Mouse (Mus musculus) heart, embryonic 14.5 days (tissue): Measurements from ENCODE around the gene Pcsk4. TPM values are rescaled to one million over a fixed set of nuclear protein-coding genes. Genes with fewer than 3 reads are reported as not detected.

ENCODE experiments used
- ATAC-seq: fragments of 200-750 bp; cut with Nextera tagmentation; 2 replicates; pipeline ENCODE4 v1.8.0; 2017; ENCODE audit warnings: low read depth, moderate TSS enrichment; ENCODE audit not compliant: insufficient number of reproducible peaks, insufficient read depth, low FRiP score
- H3K27ac ChIP-seq, 2 experiments: fragments of 200-500 bp in 1 of 2; fragments of 300-500 bp in 1 of 2; sonication (generic) in 1 of 2; replicated peaks in 1 of 2; 2 replicates each; pipeline ENCODE4 v1.5.1; 2012 to 2014; ENCODE audit warnings: low read depth in 2 of 2, low read length in 2 of 2, control low read depth in 1 of 2, mild to moderate bottlenecking in 1 of 2, mixed read lengths in 1 of 2; ENCODE audit not compliant: control insufficient read depth in 1 of 2, insufficient read depth in 1 of 2
- H3K27me3 ChIP-seq: fragments of 300-500 bp; sonication (generic); 2 replicates; pipeline ENCODE4 v1.6.1; 2014; ENCODE audit warnings: mild to moderate bottlenecking, low read length, control low read depth; ENCODE audit not compliant: control insufficient read depth, insufficient read depth
- H3K36me3 ChIP-seq: fragments of 300-500 bp; sonication (generic); 2 replicates; pipeline ENCODE4 v1.6.1; 2014; ENCODE audit warnings: mild to moderate bottlenecking, control low read depth, low read length, mixed read lengths; ENCODE audit not compliant: control insufficient read depth, insufficient read depth
- H3K4me1 ChIP-seq, 2 experiments: fragments of 200-500 bp in 1 of 2; fragments of 300-500 bp in 1 of 2; sonication (generic) in 1 of 2; 2 replicates each; pipeline ENCODE4 v1.6.1; 2012 to 2014; ENCODE audit warnings: low read length in 2 of 2, control low read depth in 1 of 2, mixed read lengths in 1 of 2; ENCODE audit not compliant: control insufficient read depth in 2 of 2, insufficient read depth in 2 of 2
- H3K4me2 ChIP-seq: fragments of 300-500 bp; sonication (generic); 2 replicates; pipeline ENCODE4 v1.6.1; 2014; ENCODE audit warnings: mild to moderate bottlenecking, low read length
- H3K4me3 ChIP-seq, 2 experiments: fragments of 200-500 bp in 1 of 2; fragments of 300-500 bp in 1 of 2; sonication (generic) in 1 of 2; 2 replicates each; pipeline ENCODE4 v1.5.1; 2012 to 2014; ENCODE audit warnings: low read length in 2 of 2, mild to moderate bottlenecking in 2 of 2, control low read depth in 1 of 2, low read depth in 1 of 2, moderate library complexity in 1 of 2; ENCODE audit not compliant: control insufficient read depth in 1 of 2, insufficient read depth in 1 of 2
- H3K9ac ChIP-seq: fragments of 300-500 bp; sonication (generic); 2 replicates; pipeline ENCODE4 v1.6.1; 2014; ENCODE audit warnings: mild to moderate bottlenecking, low read length
- H3K9me3 ChIP-seq: fragments of 300-500 bp; sonication (generic); 2 replicates; pipeline ENCODE4 v1.6.1; 2016; ENCODE audit warnings: low read length, control low read depth; ENCODE audit not compliant: control insufficient read depth
- WGBS: fragments of 180-500 bp; shearing (Covaris S2); extraction: QIAGEN DNeasy Blood & Tissue Kit; methylation state at CpG from one replicate; pipeline ENCODE4 v1.1.7; 2014; 5-methylcytosine and 5-hydroxymethylcytosine counted together
- polyA plus RNA-seq: library from polyadenylated mRNA; unstranded; fragments of >200 nt; fragmentation: Nextera tagmentation; extraction: Ambion mirVana; gene quantifications from 2 replicates; pipeline ENCODE4 v1.2.1, GENCODE M21; 2014

Pcsk4 gene
- polyA plus RNA-seq, 1 experiment from 2014 or later = 1.4 TPM

DNA sequence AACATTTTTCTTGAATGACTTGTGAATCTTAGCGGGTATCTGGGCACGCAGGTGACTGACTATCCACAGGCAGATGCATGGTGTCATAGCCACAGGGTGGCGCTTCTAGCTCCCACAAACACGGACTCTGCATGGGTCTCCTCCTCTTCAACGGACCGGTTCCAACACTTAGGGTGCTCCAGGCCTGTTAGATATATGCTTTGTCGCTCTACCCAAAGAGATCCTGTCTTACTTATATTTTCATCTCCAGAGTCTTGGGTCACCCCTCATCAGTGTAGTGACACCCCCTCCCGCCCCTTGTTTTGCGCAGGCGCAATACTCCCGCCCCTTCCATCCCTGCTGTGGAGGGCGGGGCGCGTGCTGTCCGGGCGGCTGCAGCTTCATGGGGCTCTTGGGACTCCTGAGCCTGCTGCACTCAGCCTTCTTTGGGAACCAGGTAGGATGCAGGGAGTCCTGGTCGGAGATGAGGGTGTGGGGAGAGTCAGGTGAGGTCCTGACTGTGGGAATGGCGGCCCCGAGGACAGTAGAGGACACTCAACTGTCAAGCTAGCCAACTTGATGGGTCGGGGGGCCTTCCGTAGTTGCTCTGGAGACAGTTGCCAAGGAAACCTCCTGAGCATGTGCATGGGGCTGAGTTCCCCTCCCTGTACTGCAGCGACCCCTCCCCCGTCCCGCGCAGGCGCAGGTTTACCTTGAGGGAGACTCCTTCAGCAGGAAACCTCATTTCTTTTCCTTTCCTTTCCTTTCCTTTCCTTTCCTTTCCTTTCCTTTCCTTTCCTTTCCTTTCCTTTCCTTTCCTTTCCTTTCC is 33.5 kb downstream of the Pcsk4 start, which contains the start of gene Apc2:
TSS of gene Apc2 (plus strand) at position 360 of the 808 bp plus-strand sequence.
- H3K4me1 ChIP-seq = peaks cover 14 to 26% of the 10 kb centered on the region in 2 experiments; a peak in 2 of 4 replicates
- ATAC-seq = peak; percentile 20

DNA sequence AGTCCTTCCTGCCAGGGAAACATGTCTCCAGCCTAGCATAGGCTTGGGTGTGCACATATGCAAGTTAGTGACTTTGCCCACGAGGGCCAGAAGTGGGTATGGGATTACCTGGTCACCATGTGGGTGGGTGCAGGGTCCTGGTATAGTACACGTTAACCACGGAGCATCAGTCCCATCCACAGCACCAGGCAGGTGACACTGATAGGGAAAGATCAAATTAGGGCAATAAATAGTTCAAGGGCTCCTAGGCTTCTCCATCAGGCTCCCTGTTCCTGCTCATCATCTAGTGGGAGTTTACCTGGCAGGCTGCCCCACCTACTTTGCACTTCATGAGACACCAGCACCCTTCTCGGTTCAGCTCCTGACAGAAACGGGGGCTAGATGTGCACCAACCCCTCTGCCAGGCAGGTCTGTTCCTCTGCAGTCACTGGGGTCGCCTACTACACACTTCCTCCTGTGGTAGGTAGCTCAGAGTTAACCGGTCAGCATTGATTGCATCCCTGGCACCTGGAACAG is 34.5 kb downstream of the Pcsk4 start:
- H3K27me3 ChIP-seq = peaks cover 34% of the 10 kb centered on the region
- no peaks in the 10 kb centered on the region for H3K9me3 ChIP-seq
- no peak overlapping the region for H3K27ac ChIP-seq
- H3K4me3 ChIP-seq = no peak overlapping the region
- H3K36me3 ChIP-seq = peaks cover 22% of the 10 kb centered on the region
- WGBS = 51% methylated on average over 7 of the region's 7 CpGs
- ATAC-seq = no peak
- peaks cover 14 to 26% of the 10 kb centered on the region in 2 experiments; a peak in 2 of 4 replicates for H3K4me1 ChIP-seq
- no peak overlapping the region for H3K4me2 ChIP-seq
- H3K9ac ChIP-seq = peak overlapping the region; percentile 65; the same call in 1 of the 2 replicates

More for the DNA sequence above, 33.5 kb downstream of the Pcsk4 start, which contains the start of gene Apc2:
- 2% methylated on average over 26 of the region's 26 CpGs for WGBS
- Histone ChIP-seq H3K36me3 (peaks cover 22% of the 10 kb centered on the region), H3K9me3 (no peaks in the 10 kb centered on the region), H3K27ac (0 out of 4 replicates have a peak within 1 kb of the TSS, but pooled peaks of 1 of the 2 experiments have one; percentile 10), H3K4me3 (peak within 1 kb of the TSS; percentile 44 to 53), H3K27me3 (peaks cover 44% of the 10 kb centered on the region), H3K9ac (peak within 1 kb of the TSS; percentile 65), H3K4me2 (peak within 1 kb of the TSS; percentile 85)

DNA sequence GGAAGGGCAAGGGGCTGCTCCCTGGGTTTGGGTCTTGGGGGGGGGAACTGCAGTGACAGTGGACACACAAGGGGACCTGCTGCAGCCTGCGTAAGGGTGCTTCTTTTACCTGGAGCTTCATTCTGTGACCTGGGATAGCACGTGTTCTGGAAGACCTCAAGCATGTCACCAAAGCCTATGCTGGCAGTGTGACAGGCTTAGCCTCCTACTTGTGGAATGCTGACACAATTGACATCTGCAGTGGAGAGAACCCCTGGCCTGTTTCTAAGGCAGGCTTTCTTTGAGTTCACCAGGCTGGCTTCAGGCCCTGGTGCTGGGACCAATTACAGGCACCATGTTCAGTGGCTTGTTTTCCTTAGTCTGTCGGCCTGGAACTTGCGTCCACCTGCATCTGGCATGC is 35.0 kb downstream of the Pcsk4 start:
- no peak overlapping the region for H3K4me2 ChIP-seq
- no peak for ATAC-seq
- H3K27me3 ChIP-seq = peaks cover 29% of the 10 kb centered on the region
- no peaks in the 10 kb centered on the region for H3K9me3 ChIP-seq
- H3K4me1 ChIP-seq = peaks cover 14 to 26% of the 10 kb centered on the region in 2 experiments; a peak in 2 of 4 replicates
- no peak overlapping the region for H3K4me3 ChIP-seq
- H3K36me3 ChIP-seq = peaks cover 22% of the 10 kb centered on the region
- no peak overlapping the region for H3K27ac ChIP-seq
- H3K9ac ChIP-seq = no peak overlapping the region; the same call in 1 of the 2 replicates
- 55% methylated on average over 4 of the region's 4 CpGs for WGBS

DNA sequence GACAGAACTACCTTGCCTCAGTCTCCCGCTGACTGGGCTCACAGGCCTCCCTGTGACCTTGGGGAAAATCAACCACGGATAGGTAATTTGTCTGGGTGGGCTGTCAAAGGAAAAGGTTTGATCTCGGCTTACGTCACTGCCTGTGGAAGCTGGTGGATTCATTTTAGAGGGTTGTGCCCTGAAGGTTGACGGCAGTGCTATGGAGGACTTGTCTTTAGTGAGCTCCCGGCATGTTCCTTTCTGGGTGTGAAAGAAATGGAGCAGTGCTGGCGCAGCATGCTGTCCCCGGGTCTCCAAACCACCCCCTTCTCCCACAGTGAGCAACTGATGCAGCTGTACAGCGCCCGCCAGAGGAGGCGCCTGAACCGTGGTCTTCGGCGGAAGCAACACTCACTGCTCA is 36.0 kb downstream of the Pcsk4 start:
- Histone ChIP-seq H3K4me2 (peak overlapping the region; percentile 98), H3K4me3 (peak overlapping the region; percentile 62 to 94), H3K9ac (peak overlapping the region; percentile 99), H3K9me3 (no peaks in the 10 kb centered on the region), H3K4me1 (peaks cover 14 to 26% of the 10 kb centered on the region in 2 experiments; a peak in 2 of 4 replicates), H3K36me3 (peaks cover 30% of the 10 kb centered on the region), H3K27me3 (peaks cover 19% of the 10 kb centered on the region), H3K27ac (peak overlapping the region in 1 of 2 experiments; percentile 85; a peak in 1 of 4 replicates)
- no peak for ATAC-seq
- WGBS = 29% methylated on average over 14 of the region's 14 CpGs

DNA sequence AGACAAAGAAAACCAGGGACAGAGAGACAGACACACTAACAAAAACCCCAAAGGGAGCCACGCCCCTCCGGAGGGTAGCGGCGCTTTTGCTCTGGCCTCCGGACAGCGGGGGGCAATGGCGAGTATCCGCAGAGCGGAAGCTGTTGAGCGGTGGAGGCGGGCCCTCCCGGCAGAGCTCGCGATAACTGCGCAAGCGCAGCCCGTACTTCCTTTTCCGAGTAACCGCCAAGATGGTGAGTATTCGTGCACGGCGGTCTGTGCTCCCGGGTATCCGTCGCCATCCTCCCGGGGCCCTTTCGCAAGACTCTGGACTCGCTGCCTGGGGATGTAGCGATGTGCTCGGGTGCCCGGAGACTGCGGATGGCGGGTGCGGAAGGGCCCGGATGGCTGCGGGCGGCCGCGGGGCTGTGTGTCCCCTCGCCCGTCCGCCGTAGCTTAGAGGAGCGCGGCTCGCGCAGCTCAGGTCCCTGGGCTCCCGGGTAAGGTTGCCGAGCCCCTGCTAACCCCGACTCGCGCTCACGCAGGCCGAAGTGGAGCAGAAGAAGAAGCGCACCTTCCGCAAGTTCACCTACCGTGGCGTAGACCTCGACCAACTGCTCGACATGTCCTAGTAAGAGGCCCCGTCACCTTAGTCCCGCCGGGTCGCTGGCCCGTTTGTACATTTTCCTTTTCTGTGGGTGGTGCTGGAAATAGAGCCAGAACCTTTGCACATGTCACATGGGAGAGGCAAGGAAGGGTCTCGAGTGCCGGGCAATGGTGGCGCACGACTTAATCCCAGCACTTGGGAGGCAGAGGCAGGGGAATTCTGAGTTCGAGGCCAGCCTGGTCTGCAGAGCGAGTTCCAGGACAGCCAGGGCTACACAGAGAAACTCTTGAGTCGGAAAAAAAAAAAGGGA is 36.8 kb downstream of the Pcsk4 start, which contains the start of gene Rps15:
TSS of gene Rps15 (plus strand) at position 203 of the 896 bp plus-strand sequence.
- Histone ChIP-seq H3K4me2 (peak within 1 kb of the TSS; percentile 98), H3K36me3 (peaks cover 37% of the 10 kb centered on the region), H3K4me3 (peak within 1 kb of the TSS; percentile 62 to 94), H3K4me1 (peaks cover 14 to 26% of the 10 kb centered on the region in 2 experiments; a peak in 2 of 4 replicates), H3K9me3 (no peaks in the 10 kb centered on the region), H3K27me3 (peaks cover 11% of the 10 kb centered on the region), H3K9ac (peak within 1 kb of the TSS; percentile 99), H3K27ac (peak within 1 kb of the TSS; percentile 61 to 85)
- ATAC-seq = peak; percentile 83
- under 1% methylated on average over 72 of the region's 72 CpGs for WGBS

DNA sequence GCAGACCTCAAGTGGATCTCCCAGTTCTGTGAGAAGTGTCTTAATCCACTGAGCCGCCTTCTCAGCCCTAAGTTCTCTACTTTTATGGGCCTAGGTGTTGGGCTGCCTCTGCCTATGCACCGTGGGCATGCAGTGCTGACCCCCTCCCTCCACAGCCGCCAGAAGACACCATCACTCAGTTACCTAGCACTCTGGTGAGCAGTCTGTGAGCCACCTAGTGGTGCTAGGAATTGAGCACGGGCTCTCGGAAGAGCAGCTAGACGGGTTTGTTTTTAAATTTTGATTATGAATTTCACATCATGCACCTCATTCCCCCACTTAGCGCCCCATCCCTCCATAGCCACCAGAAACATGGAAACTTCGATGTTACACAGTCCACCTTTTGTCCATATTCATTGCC is 40.6 kb downstream of the Pcsk4 start:
- H3K9me3 ChIP-seq = no peaks in the 10 kb centered on the region
- no peak overlapping the region for H3K9ac ChIP-seq
- peaks cover 61% of the 10 kb centered on the region for H3K36me3 ChIP-seq
- H3K4me1 ChIP-seq = peaks cover 3 to 6% of the 10 kb centered on the region in 2 experiments; a peak in 2 of 4 replicates
- no peak overlapping the region for H3K4me2 ChIP-seq
- WGBS = 61% methylated on average over 8 of the region's 8 CpGs
- H3K27me3 ChIP-seq = no peaks in the 10 kb centered on the region
- no peak for ATAC-seq
- H3K27ac ChIP-seq = no peak overlapping the region
- no peak overlapping the region for H3K4me3 ChIP-seq

DNA sequence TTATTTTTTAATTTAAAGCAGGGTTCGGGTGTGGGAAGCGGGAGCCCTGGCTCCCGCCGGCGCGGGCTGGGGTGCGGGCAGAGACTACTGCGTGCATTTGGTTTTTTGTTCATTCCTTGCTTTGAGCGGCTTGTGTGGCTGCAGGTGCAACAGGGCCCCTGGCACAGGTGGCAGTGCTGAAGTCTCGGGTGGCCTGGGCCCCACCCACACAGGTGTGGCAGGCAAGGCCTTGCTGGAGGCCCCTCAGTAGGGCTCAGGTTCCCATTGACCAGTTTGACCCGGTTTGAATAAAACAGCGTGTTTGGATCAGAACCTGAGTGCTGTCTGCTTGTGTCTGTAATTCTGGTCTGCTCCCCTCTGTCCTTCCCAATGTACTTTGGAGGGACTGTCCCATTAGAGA is 41.2 kb downstream of the Pcsk4 start:
- 92% methylated on average over 12 of the region's 12 CpGs for WGBS
- Histone ChIP-seq H3K27ac (no peak overlapping the region), H3K4me1 (peaks cover under 1% of the 10 kb centered on the region in 2 experiments; a peak in 1 of 4 replicates), H3K9me3 (no peaks in the 10 kb centered on the region), H3K4me2 (no peak overlapping the region), H3K36me3 (peaks cover 61% of the 10 kb centered on the region), H3K9ac (no peak overlapping the region), H3K4me3 (no peak overlapping the region), H3K27me3 (no peaks in the 10 kb centered on the region)
- no peak for ATAC-seq
